Mouse (Mus musculus): ENCODE data around the gene Hrh2. TPM values are rescaled to one million over a fixed set of nuclear protein-coding genes. Genes with fewer than 3 reads are reported as not detected.

Hrh2 gene
- polyA plus RNA-seq, 1 experiment from 2014 or later, result 0.29 TPM

- no peak overlapping the region for H3K27ac ChIP-seq (ENCODE audit: low read length)
- no peaks in the 10 kb centered on the region for H3K9me3 ChIP-seq (ENCODE audit: control insufficient read depth, low read depth, low read length)
- no peak overlapping the region for H3K4me3 ChIP-seq (ENCODE audit: low read depth, low read length)
- 60% methylated on average over 5 of the region's 5 CpGs for WGBS
- H3K36me3 ChIP-seq (ENCODE audit: control insufficient read depth, insufficient read depth, low read length), result no peaks in the 10 kb centered on the region
- no peak overlapping the region for H3K9ac ChIP-seq (replicated peaks; ENCODE audit: low read depth, low read length)
- H3K4me1 ChIP-seq (ENCODE audit: control insufficient read depth, insufficient read depth, low read length), result no peaks in the 10 kb centered on the region
- no peaks in the 10 kb centered on the region for H3K27me3 ChIP-seq (ENCODE audit: control insufficient read depth, insufficient read depth, low read length)
- H3K4me2 ChIP-seq (replicated peaks; ENCODE audit: low read depth, low read length), result no peak overlapping the region
- ATAC-seq (ENCODE audit: insufficient number of reproducible peaks, insufficient read depth, low FRiP score, low read depth), result no peak
Measured at GRCm38 (mm10) chr13:54215266-54215665, 23.3 kb downstream of the Hrh2 start.

- H3K27ac ChIP-seq (ENCODE audit: low read length), result no peak overlapping the region
- ATAC-seq (ENCODE audit: insufficient number of reproducible peaks, insufficient read depth, low FRiP score, low read depth), result no peak
- H3K36me3 ChIP-seq (ENCODE audit: control insufficient read depth, insufficient read depth, low read length), result no peaks in the 10 kb centered on the region
- H3K9me3 ChIP-seq (ENCODE audit: control insufficient read depth, low read depth, low read length), result no peaks in the 10 kb centered on the region
- WGBS, result 52% methylated on average over 7 of the region's 7 CpGs
- H3K4me2 ChIP-seq (replicated peaks; ENCODE audit: low read depth, low read length), result no peak overlapping the region
- no peaks in the 10 kb centered on the region for H3K4me1 ChIP-seq (ENCODE audit: control insufficient read depth, insufficient read depth, low read length)
- no peak overlapping the region for H3K9ac ChIP-seq (replicated peaks; ENCODE audit: low read depth, low read length)
- no peak overlapping the region for H3K4me3 ChIP-seq (ENCODE audit: low read depth, low read length)
- no peaks in the 10 kb centered on the region for H3K27me3 ChIP-seq (ENCODE audit: control insufficient read depth, insufficient read depth, low read length)
Measured at GRCm38 (mm10) chr13:54215777-54216316, 23.9 kb downstream of the Hrh2 start.

- Histone ChIP-seq H3K9ac (replicated peaks; ENCODE audit: low read depth, low read length) (no peak overlapping the region), H3K4me2 (replicated peaks; ENCODE audit: low read depth, low read length) (no peak overlapping the region), H3K9me3 (ENCODE audit: control insufficient read depth, low read depth, low read length) (no peaks in the 10 kb centered on the region), H3K27me3 (ENCODE audit: control insufficient read depth, insufficient read depth, low read length) (no peaks in the 10 kb centered on the region), H3K4me1 (ENCODE audit: control insufficient read depth, insufficient read depth, low read length) (no peaks in the 10 kb centered on the region), H3K36me3 (ENCODE audit: control insufficient read depth, insufficient read depth, low read length) (no peaks in the 10 kb centered on the region), H3K27ac (ENCODE audit: low read length) (no peak overlapping the region), H3K4me3 (ENCODE audit: low read depth, low read length) (no peak overlapping the region)
- no peak for ATAC-seq (ENCODE audit: insufficient number of reproducible peaks, insufficient read depth, low FRiP score, low read depth)
- WGBS, result 77% methylated on average over 1 of the region's 1 CpGs
Measured at GRCm38 (mm10) chr13:54218341-54218740, 26.4 kb downstream of the Hrh2 start.

GRCm38 (mm10) chr13:54221631-54222179 lies 29.8 kb downstream of the Hrh2 start:
- WGBS, result 73% methylated on average over 4 of the region's 4 CpGs
- no peaks in the 10 kb centered on the region for H3K36me3 ChIP-seq (ENCODE audit: control insufficient read depth, insufficient read depth, low read length)
- no peak overlapping the region for H3K4me3 ChIP-seq (ENCODE audit: low read depth, low read length)
- H3K4me1 ChIP-seq (ENCODE audit: control insufficient read depth, insufficient read depth, low read length), result no peaks in the 10 kb centered on the region
- H3K27ac ChIP-seq (ENCODE audit: low read length), result no peak overlapping the region
- ATAC-seq (ENCODE audit: insufficient number of reproducible peaks, insufficient read depth, low FRiP score, low read depth), result no peak
- no peaks in the 10 kb centered on the region for H3K9me3 ChIP-seq (ENCODE audit: control insufficient read depth, low read depth, low read length)
- no peak overlapping the region for H3K4me2 ChIP-seq (replicated peaks; ENCODE audit: low read depth, low read length)
- no peaks in the 10 kb centered on the region for H3K27me3 ChIP-seq (ENCODE audit: control insufficient read depth, insufficient read depth, low read length)
- H3K9ac ChIP-seq (replicated peaks; ENCODE audit: low read depth, low read length), result no peak overlapping the region

DNA sequence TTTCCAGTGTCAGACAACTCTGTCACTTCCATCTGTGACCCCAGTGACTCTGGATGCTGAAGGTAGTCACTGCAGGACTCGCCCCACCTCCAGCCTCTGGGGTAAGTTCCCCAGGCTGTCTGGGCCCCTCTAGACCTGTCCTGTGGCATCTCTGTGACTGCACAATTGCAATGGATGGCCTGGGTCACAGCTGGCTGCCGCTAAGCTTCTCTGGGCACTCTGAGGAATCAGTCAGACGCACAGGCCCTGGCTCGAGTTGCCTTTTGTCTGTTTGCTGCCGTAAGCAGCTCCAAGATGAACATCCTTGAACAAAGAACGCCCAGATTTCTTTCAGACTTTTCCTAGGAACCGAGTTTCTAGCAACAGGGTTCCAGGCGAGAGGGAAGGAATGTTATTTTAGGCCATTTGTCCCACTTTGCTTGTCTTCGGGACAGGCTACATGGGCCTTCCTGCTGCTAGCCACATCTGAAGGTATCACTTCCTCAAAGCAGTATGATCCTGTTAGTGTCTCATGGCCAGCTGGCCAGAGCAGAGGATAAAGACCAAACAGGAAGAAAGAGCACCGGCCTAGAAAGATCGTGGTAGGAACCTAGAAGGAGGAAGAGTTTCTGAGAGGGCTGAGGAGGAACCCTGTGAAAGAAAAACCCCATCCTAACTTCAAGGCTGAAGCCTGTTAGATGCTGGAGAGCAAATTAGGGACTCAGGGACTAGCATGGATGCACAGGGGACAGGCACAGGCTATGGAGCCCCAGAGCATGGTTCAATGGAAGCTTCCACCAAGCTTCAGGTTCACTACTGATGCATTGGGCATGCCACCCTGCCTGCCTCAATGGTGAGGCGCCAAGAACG lies 31.2 kb downstream of the Hrh2 start:
- WGBS, result 64% methylated on average over 13 of the region's 13 CpGs

GRCm38 (mm10) chr13:54227916-54228483 lies 36.1 kb downstream of the Hrh2 start:
- 0 out of 2 replicates have a peak, but pooled peaks have one; percentile 42 for ATAC-seq (ENCODE audit: insufficient number of reproducible peaks, insufficient read depth, low FRiP score, low read depth)
- WGBS, result 23% methylated on average over 13 of the region's 13 CpGs

More for the DNA sequence above, 31.2 kb downstream of the Hrh2 start:
- Histone ChIP-seq H3K9ac (replicated peaks; ENCODE audit: low read depth, low read length) (no peak overlapping the region), H3K4me3 (ENCODE audit: low read depth, low read length) (no peak overlapping the region), H3K9me3 (ENCODE audit: control insufficient read depth, low read depth, low read length) (no peaks in the 10 kb centered on the region), H3K27ac (ENCODE audit: low read length) (no peak overlapping the region), H3K4me2 (replicated peaks; ENCODE audit: low read depth, low read length) (no peak overlapping the region), H3K4me1 (ENCODE audit: control insufficient read depth, insufficient read depth, low read length) (no peaks in the 10 kb centered on the region), H3K27me3 (ENCODE audit: control insufficient read depth, insufficient read depth, low read length) (no peaks in the 10 kb centered on the region), H3K36me3 (ENCODE audit: control insufficient read depth, insufficient read depth, low read length) (no peaks in the 10 kb centered on the region)
- ATAC-seq (ENCODE audit: insufficient number of reproducible peaks, insufficient read depth, low FRiP score, low read depth), result no peak

DNA sequence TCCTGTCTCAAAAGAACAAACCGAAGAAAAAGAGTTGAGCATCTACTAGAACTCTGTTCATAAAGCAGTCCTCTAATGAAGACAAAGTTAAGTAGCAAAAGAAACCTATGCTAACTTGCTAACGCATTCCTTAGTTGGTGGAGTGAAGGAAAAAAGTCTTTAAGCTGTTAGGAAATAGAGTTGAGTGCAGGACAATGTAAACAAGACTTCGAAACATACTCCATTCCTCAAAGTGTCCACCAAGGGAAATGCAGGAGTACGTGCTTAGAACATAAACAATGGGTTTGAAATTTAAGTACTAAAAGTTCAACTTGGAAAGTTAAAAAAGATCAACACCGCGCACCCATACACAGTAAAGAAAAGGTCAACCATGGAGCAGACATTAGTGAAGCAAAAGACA lies 38.2 kb downstream of the Hrh2 start:
- H3K27me3 ChIP-seq (ENCODE audit: control insufficient read depth, insufficient read depth, low read length), result no peaks in the 10 kb centered on the region
- no peak overlapping the region for H3K9ac ChIP-seq (replicated peaks; ENCODE audit: low read depth, low read length)
- H3K9me3 ChIP-seq (ENCODE audit: control insufficient read depth, low read depth, low read length), result no peaks in the 10 kb centered on the region
- no peak overlapping the region for H3K4me2 ChIP-seq (replicated peaks; ENCODE audit: low read depth, low read length)
- no peak overlapping the region for H3K4me3 ChIP-seq (ENCODE audit: low read depth, low read length)
- ATAC-seq (ENCODE audit: insufficient number of reproducible peaks, insufficient read depth, low FRiP score, low read depth), result no peak
- H3K4me1 ChIP-seq (ENCODE audit: control insufficient read depth, insufficient read depth, low read length), result no peaks in the 10 kb centered on the region
- H3K27ac ChIP-seq (ENCODE audit: low read length), result no peak overlapping the region
- 45% methylated on average over 6 of the region's 6 CpGs for WGBS
- H3K36me3 ChIP-seq (ENCODE audit: control insufficient read depth, insufficient read depth, low read length), result no peaks in the 10 kb centered on the region

More at GRCm38 (mm10) chr13:54227916-54228483, 36.1 kb downstream of the Hrh2 start:
- H3K36me3 ChIP-seq (ENCODE audit: control insufficient read depth, insufficient read depth, low read length), result no peaks in the 10 kb centered on the region
- no peaks in the 10 kb centered on the region for H3K27me3 ChIP-seq (ENCODE audit: control insufficient read depth, insufficient read depth, low read length)
- no peak overlapping the region for H3K9ac ChIP-seq (replicated peaks; ENCODE audit: low read depth, low read length)
- no peaks in the 10 kb centered on the region for H3K4me1 ChIP-seq (ENCODE audit: control insufficient read depth, insufficient read depth, low read length)
- no peak overlapping the region for H3K4me2 ChIP-seq (replicated peaks; ENCODE audit: low read depth, low read length)
- no peak overlapping the region for H3K27ac ChIP-seq (ENCODE audit: low read length)
- H3K4me3 ChIP-seq (ENCODE audit: low read depth, low read length), result no peak overlapping the region
- H3K9me3 ChIP-seq (ENCODE audit: control insufficient read depth, low read depth, low read length), result no peaks in the 10 kb centered on the region

GRCm38 (mm10) chr13:54231868-54232267 lies 39.9 kb downstream of the Hrh2 start:
- no peaks in the 10 kb centered on the region for H3K4me1 ChIP-seq (ENCODE audit: control insufficient read depth, insufficient read depth, low read length)
- no peak for ATAC-seq (ENCODE audit: insufficient number of reproducible peaks, insufficient read depth, low FRiP score, low read depth)
- H3K36me3 ChIP-seq (ENCODE audit: control insufficient read depth, insufficient read depth, low read length), result no peaks in the 10 kb centered on the region
- H3K4me2 ChIP-seq (replicated peaks; ENCODE audit: low read depth, low read length), result no peak overlapping the region
- WGBS, result 38% methylated on average over 10 of the region's 10 CpGs
- no peaks in the 10 kb centered on the region for H3K27me3 ChIP-seq (ENCODE audit: control insufficient read depth, insufficient read depth, low read length)
- no peak overlapping the region for H3K4me3 ChIP-seq (ENCODE audit: low read depth, low read length)
- H3K9ac ChIP-seq (replicated peaks; ENCODE audit: low read depth, low read length), result no peak overlapping the region
- H3K27ac ChIP-seq (ENCODE audit: low read length), result no peak overlapping the region
- no peaks in the 10 kb centered on the region for H3K9me3 ChIP-seq (ENCODE audit: control insufficient read depth, low read depth, low read length)

All from stomach, embryonic 14.5 days (tissue).